Mouse (Mus musculus) liver, embryonic 12.5 days (tissue): ENCODE measurements around the gene Polr3b. TPM values are rescaled to one million over a fixed set of nuclear protein-coding genes. Genes with fewer than 3 reads are reported as not detected.

Source experiments
- ATAC-seq: fragments of 200-750 bp; cut with Nextera tagmentation; 2 replicates; pipeline ENCODE4 v1.8.0; 2017; ENCODE audit warnings: moderate number of reproducible peaks, mild to moderate bottlenecking, moderate library complexity
- H3K27ac ChIP-seq: fragments of 300-500 bp; sonication (generic); 2 replicates; pipeline ENCODE4 v1.5.1; 2016; ENCODE audit warnings: mild to moderate bottlenecking
- H3K27me3 ChIP-seq: fragments of 300-500 bp; sonication (generic); replicated peaks from 2 replicates; pipeline ENCODE4 v1.6.1; 2016; ENCODE audit warnings: mild to moderate bottlenecking, moderate library complexity
- H3K36me3 ChIP-seq: fragments of 300-500 bp; sonication (generic); 2 replicates; pipeline ENCODE4 v1.6.1; 2016; ENCODE audit warnings: mild to moderate bottlenecking, moderate library complexity
- H3K4me1 ChIP-seq: fragments of 300-500 bp; sonication (generic); 2 replicates; pipeline ENCODE4 v1.6.1; 2016
- H3K4me2 ChIP-seq: fragments of 300-500 bp; sonication (generic); 2 replicates; pipeline ENCODE4 v1.6.1; 2016; ENCODE audit warnings: mild to moderate bottlenecking, moderate library complexity
- H3K4me3 ChIP-seq: fragments of 300-500 bp; sonication (generic); 2 replicates; pipeline ENCODE4 v1.5.1; 2016; ENCODE audit warnings: mild to moderate bottlenecking, moderate library complexity
- H3K9ac ChIP-seq: fragments of 300-500 bp; sonication (generic); 2 replicates; pipeline ENCODE4 v1.6.1; 2016; ENCODE audit warnings: mild to moderate bottlenecking, moderate library complexity
- H3K9me3 ChIP-seq: fragments of 300-500 bp; sonication (generic); replicated peaks from 2 replicates; pipeline ENCODE4 v1.6.1; 2016; ENCODE audit warnings: mild to moderate bottlenecking, moderate library complexity
- WGBS: fragments of 180-500 bp; shearing (Covaris S2); methylation state at CpG from one replicate; pipeline ENCODE4 v1.1.7; 2016; ENCODE audit not compliant: insufficient replicate concordance; 5-methylcytosine and 5-hydroxymethylcytosine counted together
- polyA plus RNA-seq: library from polyadenylated mRNA; unstranded; fragments of >200 nt; fragmentation: Nextera tagmentation; extraction: Ambion mirVana; gene quantifications from 2 replicates; pipeline ENCODE4 v1.2.1, GENCODE M21; 2016

Polr3b gene
- polyA plus RNA-seq, 1 experiment from 2014 or later = 9.9 TPM

DNA sequence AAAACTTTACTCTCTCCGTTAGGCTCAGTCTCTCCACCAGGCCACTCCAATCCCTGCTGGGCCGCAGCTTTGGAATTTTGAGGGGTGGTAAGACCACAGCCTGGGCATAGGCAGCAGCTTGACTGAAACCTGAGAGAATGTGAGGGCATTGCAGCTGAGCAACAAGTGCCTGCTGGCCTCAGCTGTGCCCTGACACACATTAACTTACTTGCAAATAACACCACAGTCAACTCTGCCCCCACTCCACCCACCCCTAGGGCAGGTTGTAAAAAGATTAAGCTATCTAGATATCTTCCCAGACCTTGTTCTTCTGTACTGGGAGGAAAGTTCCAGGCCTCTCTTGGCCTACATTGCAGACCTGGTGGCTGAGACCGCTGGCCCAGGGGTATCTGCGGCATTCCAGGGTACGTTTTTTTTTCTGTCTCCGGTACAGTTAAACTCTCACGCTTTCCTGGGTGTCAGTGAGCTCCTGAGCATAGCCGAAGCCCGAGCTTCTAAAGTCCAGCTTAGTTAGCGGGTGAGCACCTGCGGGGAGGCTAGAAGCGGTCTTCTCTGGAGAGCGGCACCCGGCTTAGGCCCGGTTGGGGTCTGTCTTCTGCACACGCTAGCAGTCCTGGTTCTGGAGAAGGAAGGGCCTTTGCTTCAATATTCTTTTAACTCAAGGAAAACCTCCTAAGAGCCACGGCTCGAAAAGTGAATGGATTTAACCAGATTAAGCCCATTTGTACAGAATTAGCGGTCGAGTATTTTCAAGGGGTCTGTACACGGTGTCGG lies 135.5 kb downstream of the Polr3b start:
- no peaks in the 10 kb centered on the region for H3K9me3 ChIP-seq
- no peak overlapping the region for H3K9ac ChIP-seq
- peaks cover 99% of the 10 kb centered on the region for H3K27me3 ChIP-seq
- H3K27ac ChIP-seq = no peak overlapping the region
- no peak overlapping the region for H3K4me3 ChIP-seq
- H3K4me2 ChIP-seq = no peak overlapping the region
- WGBS = 6% methylated on average over 22 of the region's 22 CpGs
- ATAC-seq = no peak
- H3K4me1 ChIP-seq = peaks cover 12% of the 10 kb centered on the region; the same call in 1 of the 2 replicates
- H3K36me3 ChIP-seq = no peaks in the 10 kb centered on the region

DNA sequence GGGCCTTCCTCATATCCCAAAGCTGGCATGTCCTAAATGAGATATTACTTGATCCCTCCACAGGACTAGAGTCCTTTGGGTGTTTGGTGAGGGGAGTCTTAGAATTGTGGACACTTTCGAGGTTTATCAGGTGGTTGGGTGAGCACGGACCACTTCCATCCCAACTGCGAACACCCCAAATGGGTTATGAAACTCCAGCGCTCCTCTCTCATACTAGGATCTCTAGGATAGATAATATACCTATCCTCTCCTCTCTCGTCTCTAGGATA lies 136.0 kb downstream of the Polr3b start:
- no peak overlapping the region for H3K9ac ChIP-seq
- no peak overlapping the region for H3K4me3 ChIP-seq
- H3K36me3 ChIP-seq = no peaks in the 10 kb centered on the region
- peaks cover 12% of the 10 kb centered on the region; the same call in 1 of the 2 replicates for H3K4me1 ChIP-seq
- H3K27ac ChIP-seq = no peak overlapping the region
- H3K4me2 ChIP-seq = no peak overlapping the region
- peaks cover 99% of the 10 kb centered on the region for H3K27me3 ChIP-seq
- no peaks in the 10 kb centered on the region for H3K9me3 ChIP-seq
- 12% methylated on average over 5 of the region's 5 CpGs for WGBS
- ATAC-seq = no peak

DNA sequence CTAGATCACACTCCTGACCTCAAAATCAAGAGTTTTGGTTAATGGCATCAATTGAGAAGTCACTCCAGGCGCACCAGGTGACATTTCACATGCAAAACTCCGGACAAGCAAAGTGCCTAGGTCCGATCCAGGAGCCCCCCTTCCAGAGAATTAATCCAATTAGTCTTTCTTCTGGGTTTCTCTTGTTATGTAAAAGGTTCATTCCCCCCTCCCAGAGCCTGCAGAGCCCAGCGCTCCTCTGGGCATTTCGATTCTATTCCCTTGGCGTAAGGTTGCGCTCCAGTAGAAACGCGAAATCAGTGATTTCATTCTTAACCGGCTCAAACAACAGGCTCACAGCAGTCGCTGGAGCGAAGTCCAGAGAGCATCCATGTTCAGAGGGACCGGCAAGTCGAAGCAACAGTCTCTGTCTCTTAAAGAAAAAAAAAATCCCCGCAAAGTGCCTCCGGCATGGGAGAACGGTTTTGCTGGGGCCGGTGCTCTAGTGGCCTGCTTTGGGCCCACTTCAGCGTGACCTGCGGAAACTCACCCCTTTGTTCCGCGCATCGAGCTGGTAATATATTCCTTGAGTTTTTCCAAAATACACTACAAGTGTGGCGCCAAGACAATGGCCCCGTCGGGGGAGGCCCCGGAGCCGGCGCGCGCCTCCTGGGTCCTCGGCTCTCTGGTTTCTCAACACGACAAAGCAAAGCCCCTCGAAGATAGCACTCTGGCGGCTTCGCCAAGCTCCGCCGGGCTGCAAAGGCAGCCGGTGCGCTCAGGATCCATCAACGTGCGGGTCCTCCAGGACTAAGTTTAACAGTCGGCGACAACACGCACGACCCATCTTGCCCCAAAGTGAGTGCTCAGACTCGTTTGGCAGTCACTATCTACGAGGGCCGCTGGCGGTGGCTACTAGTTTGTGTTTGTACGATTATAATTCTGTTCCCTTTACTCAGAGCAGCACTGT lies 136.7 kb downstream of the Polr3b start:
- Histone ChIP-seq H3K27me3 (peaks cover 99% of the 10 kb centered on the region), H3K36me3 (no peaks in the 10 kb centered on the region), H3K9me3 (no peaks in the 10 kb centered on the region), H3K4me2 (peak overlapping the region; percentile 18; the same call in 1 of the 2 replicates), H3K4me3 (0 out of 2 replicates have a peak overlapping the region, but pooled peaks have one; percentile 5), H3K4me1 (peaks cover 12% of the 10 kb centered on the region; the same call in 1 of the 2 replicates), H3K9ac (no peak overlapping the region), H3K27ac (no peak overlapping the region)
- WGBS = 2% methylated on average over 51 of the region's 51 CpGs
- no peak for ATAC-seq

DNA sequence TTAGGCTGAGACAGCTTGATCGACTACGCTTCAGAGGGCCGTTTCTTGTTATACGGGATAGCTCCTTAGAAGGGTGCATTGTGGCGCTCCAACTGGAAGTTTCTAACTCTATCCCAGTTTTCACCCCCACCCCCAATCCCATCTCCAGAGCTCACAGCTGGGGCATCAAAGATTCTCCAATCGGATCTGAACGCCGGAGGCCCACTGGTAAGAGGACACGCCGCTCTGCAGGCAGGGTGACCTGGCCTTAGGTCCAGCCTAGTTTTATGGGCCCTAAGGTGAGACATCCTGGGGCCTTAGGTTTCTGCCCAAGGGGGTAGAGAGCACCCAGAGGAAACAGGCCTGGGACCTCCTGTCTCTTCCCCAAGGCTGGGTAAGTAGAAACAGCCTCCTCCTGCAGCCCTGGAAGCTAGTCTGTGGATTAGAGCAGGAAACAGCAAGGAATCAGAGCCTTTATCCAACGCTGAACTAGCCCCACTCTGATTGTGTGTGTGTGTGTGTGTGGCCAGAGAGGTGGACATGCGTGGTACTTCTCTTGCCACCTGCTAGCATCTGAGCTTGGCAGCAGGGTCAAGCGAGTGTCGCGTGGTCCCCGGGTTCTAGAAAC lies 137.5 kb downstream of the Polr3b start:
- no peak overlapping the region for H3K27ac ChIP-seq
- H3K4me2 ChIP-seq = peak overlapping the region; percentile 46
- H3K36me3 ChIP-seq = no peaks in the 10 kb centered on the region
- no peak for ATAC-seq
- H3K9me3 ChIP-seq = no peaks in the 10 kb centered on the region
- H3K4me3 ChIP-seq = peak overlapping the region; percentile 13; the same call in 1 of the 2 replicates
- peaks cover 99% of the 10 kb centered on the region for H3K27me3 ChIP-seq
- no peak overlapping the region for H3K9ac ChIP-seq
- WGBS = 10% methylated on average over 16 of the region's 16 CpGs
- H3K4me1 ChIP-seq = peaks cover 11% of the 10 kb centered on the region; the same call in 1 of the 2 replicates

DNA sequence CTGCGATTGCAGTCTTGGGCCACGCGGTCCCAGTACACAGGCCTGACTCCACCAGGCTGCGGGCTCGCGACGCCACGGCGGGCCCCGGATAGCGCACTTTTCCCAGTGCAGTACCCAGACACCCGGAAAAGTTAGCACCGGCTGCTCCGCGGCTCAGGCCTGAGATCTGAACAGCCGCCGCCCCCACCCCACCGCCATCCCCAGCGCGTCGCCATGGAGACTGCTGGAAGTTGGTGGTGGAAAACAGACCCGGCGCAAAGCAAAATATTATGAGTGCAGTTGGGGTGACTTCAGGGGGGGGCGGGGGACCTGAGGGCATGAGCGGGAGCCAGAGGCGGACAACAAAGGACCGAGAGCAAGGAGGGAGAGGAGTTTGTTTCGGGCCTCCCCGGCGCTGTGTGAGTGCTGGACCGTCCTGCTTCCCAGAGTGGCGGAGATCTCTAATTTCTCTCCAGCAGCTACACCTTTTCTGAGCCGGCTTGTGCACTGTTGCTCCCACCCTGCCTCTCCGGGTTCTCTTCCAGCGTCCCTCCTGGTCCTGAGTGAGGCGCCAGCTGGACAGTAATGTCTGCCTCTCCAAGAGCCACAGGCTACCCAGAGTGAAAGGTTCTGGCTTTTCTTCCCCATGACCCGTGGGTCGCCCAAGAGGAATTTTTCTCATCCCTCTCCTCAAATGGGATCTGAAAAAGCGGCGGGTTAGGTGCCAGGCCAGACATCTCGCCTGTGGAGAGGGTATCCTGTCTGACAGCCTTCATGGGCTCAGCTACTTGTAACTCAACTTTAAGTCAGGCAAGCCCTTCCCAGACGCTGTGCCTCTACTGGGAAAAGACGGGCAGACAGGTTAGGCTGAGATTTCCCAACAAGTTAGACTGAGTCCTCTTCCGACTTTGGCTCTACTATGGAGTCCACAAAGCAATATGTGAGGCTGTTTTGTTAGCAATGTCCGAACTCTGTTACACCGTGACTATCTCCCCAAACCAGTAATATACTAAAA lies 138.3 kb downstream of the Polr3b start:
- no peaks in the 10 kb centered on the region for H3K36me3 ChIP-seq
- peaks cover 92% of the 10 kb centered on the region for H3K27me3 ChIP-seq
- WGBS = 7% methylated on average over 46 of the region's 46 CpGs
- H3K4me3 ChIP-seq = peak overlapping the region; percentile 13; the same call in 1 of the 2 replicates
- H3K4me1 ChIP-seq = peaks cover 5% of the 10 kb centered on the region; the same call in 1 of the 2 replicates
- H3K9ac ChIP-seq = no peak overlapping the region
- H3K9me3 ChIP-seq = no peaks in the 10 kb centered on the region
- H3K27ac ChIP-seq = no peak overlapping the region
- H3K4me2 ChIP-seq = peak overlapping the region; percentile 46
- ATAC-seq = no peak; the same call in 1 of the 2 replicates

DNA sequence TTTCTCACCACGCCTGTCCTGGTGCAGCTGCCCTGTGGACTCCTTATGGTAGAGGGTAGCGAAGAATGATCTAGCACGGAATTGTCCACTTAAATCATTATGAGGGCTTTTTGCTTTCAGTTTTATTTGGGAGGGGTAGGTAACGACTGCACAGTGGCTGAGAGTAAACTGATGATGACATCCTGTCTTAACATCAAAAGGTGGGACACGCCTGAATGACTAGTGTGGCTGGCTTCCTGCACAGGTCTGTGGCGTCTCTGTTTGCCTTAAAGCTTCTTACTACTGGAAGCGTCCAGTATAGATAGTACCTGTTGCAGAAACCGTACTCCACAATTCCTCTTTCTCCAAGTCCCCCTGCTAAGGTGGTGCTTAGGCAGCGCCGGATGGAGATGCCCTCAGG lies 146.7 kb downstream of the Polr3b start:
- H3K4me2 ChIP-seq = no peak overlapping the region
- peaks cover 43% of the 10 kb centered on the region for H3K27me3 ChIP-seq
- 69% methylated on average over 10 of the region's 10 CpGs for WGBS
- H3K4me3 ChIP-seq = no peak overlapping the region
- no peak for ATAC-seq
- no peak overlapping the region for H3K9ac ChIP-seq
- H3K27ac ChIP-seq = no peak overlapping the region
- H3K36me3 ChIP-seq = no peaks in the 10 kb centered on the region
- H3K4me1 ChIP-seq = no peaks in the 10 kb centered on the region
- no peaks in the 10 kb centered on the region for H3K9me3 ChIP-seq

DNA sequence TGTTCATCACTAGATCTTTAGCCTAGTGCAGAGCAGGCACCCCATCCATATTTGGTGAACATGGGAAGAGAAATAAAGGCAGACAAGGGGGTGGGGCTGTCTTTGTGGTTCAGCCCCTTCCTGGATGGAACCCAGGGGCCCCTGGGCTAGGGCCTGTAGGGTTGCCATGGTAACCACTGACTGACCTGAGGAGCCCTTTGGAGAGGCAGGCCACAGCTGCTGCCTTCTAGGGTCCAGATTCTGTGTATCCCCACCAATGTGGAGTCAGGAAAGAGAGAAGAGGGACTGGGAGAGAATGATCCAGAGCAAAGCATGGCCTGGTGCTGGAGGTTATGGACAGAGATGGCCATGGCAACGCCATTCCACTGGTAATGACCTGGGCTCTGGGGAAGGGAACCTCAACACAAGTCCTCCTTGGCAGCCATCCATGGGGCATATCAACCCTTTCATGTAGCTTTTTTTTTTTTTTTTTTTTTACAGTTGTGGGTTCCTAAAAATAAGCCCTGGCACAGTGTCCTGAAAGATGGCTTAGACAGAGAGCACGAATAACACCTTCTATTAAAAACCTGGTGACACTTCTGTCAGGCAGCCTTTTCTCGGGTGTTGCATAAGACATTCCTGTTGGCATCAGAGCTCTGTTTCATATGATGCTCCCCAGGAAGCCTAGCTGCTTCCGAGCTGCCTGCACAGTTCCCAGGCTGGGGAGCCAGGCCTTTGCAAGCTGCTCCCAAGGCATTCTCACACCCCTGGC lies 150.5 kb downstream of the Polr3b start:
- Histone ChIP-seq H3K4me3 (no peak overlapping the region), H3K9ac (no peak overlapping the region), H3K27ac (no peak overlapping the region), H3K36me3 (no peaks in the 10 kb centered on the region), H3K4me2 (no peak overlapping the region), H3K27me3 (peaks cover 27% of the 10 kb centered on the region; the same call in 1 of the 2 replicates), H3K9me3 (no peaks in the 10 kb centered on the region), H3K4me1 (no peaks in the 10 kb centered on the region)
- WGBS = 67% methylated on average over 4 of the region's 4 CpGs
- no peak for ATAC-seq

DNA sequence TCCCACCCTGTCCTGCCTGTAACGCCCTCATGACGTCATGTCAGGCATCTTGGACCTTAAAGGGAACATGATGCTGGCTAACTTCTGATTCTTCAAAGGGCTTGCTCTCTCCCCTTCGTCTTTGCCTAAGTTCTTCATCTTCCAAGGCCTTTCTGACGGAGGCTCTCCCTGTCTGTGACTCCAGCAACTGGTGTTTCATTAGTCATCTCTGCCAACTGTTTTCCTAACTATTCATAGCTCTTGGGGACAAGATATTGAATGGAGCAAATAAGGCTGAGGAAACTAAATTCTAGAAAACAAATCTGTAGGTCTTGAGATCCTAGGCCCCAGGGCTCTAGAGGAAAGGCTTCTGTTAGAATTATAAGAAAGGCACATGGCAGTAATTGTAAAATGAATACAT lies 151.8 kb downstream of the Polr3b start:
- ATAC-seq = no peak
- 63% methylated on average over 4 of the region's 4 CpGs for WGBS
- H3K9ac ChIP-seq = no peak overlapping the region

DNA sequence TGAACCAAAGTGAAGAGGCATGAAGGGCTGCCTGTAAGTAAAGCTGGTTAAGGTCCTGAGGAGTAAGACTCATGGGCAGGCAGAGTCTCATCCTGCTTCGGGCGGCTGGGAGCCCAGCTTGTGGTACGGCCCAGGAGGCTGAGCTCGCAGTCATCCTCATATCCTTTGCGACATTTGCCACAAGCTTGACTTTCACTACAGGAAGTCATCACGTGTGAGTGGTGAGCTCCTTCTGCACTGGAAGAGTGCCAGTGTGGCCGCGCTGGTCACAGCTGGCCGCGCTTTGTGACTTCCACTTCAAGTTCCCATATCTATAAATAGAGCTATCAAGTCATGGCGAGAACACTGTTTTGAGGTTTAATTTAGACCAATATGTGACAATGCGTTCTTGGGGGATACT lies 152.5 kb downstream of the Polr3b start:
- 27% methylated on average over 12 of the region's 12 CpGs for WGBS
- H3K27me3 ChIP-seq = peaks cover 28% of the 10 kb centered on the region; the same call in 1 of the 2 replicates
- no peaks in the 10 kb centered on the region for H3K9me3 ChIP-seq
- no peaks in the 10 kb centered on the region for H3K36me3 ChIP-seq
- H3K4me3 ChIP-seq = no peak overlapping the region
- H3K9ac ChIP-seq = no peak overlapping the region
- no peak overlapping the region for H3K27ac ChIP-seq
- H3K4me2 ChIP-seq = no peak overlapping the region
- H3K4me1 ChIP-seq = no peaks in the 10 kb centered on the region
- no peak for ATAC-seq

More for the DNA sequence above, 151.8 kb downstream of the Polr3b start:
- Histone ChIP-seq H3K4me3 (no peak overlapping the region), H3K27me3 (peaks cover 27% of the 10 kb centered on the region; the same call in 1 of the 2 replicates), H3K9me3 (no peaks in the 10 kb centered on the region), H3K36me3 (no peaks in the 10 kb centered on the region), H3K4me1 (no peaks in the 10 kb centered on the region), H3K4me2 (no peak overlapping the region), H3K27ac (no peak overlapping the region)
